Mouse (Mus musculus) stomach, postnatal 0 days (tissue): Measurements from ENCODE around the gene Fut1. TPM values are rescaled to one million over a fixed set of nuclear protein-coding genes. Genes with fewer than 3 reads are reported as not detected.
A peak's percentile ranks its signal among the peaks of the same experiment; 100 is the strongest.

Experiments
- ATAC-seq: fragments of 200-750 bp; cut with Nextera tagmentation; 2 replicates; pipeline ENCODE4 v1.8.0; 2017; ENCODE audit not compliant: low FRiP score, low TSS enrichment
- DNase-seq: peaks from one replicate; pipeline ENCODE4 v3.0.0-alpha.2; 2016; ENCODE audit warnings: low spot score
- H3K27ac ChIP-seq: fragments of 300-500 bp; sonication (generic); replicated peaks from 2 replicates; pipeline ENCODE4 v1.5.1; 2014; ENCODE audit warnings: mild to moderate bottlenecking, control low read depth
- H3K27me3 ChIP-seq: fragments of 300-500 bp; sonication (generic); 2 replicates; pipeline ENCODE4 v1.6.1; 2014; ENCODE audit warnings: low read length; ENCODE audit not compliant: control insufficient read depth, insufficient read depth
- H3K36me3 ChIP-seq: fragments of 300-500 bp; sonication (generic); 2 replicates; pipeline ENCODE4 v1.6.1; 2014; ENCODE audit warnings: low read length, mixed read lengths; ENCODE audit not compliant: control insufficient read depth, insufficient read depth
- H3K4me1 ChIP-seq: fragments of 300-500 bp; sonication (generic); replicated peaks from 2 replicates; pipeline ENCODE4 v1.6.1; 2014; ENCODE audit warnings: antibody characterized with exemption; ENCODE audit not compliant: control insufficient read depth, insufficient read depth
- H3K4me2 ChIP-seq: fragments of 300-500 bp; sonication (generic); replicated peaks from 2 replicates; pipeline ENCODE4 v1.6.1; 2014; ENCODE audit warnings: low read depth, mild to moderate bottlenecking, control low read depth, moderate library complexity
- H3K4me3 ChIP-seq: fragments of 300-500 bp; sonication (generic); 2 replicates; pipeline ENCODE4 v1.5.1; 2014; ENCODE audit warnings: low read depth, low read length, control low read depth
- H3K9ac ChIP-seq: fragments of 300-500 bp; sonication (generic); 2 replicates; pipeline ENCODE4 v1.6.1; 2014; ENCODE audit warnings: mild to moderate bottlenecking, low read length, control low read depth, mixed read lengths
- H3K9me3 ChIP-seq: fragments of 300-500 bp; sonication (generic); 2 replicates; pipeline ENCODE4 v1.6.1; 2016; ENCODE audit warnings: low read length; ENCODE audit not compliant: control insufficient read depth
- CTCF ChIP-seq: IDR thresholded peaks from 2 replicates; pipeline ENCODE4 v1.5.1; 2016; ENCODE audit warnings: antibody characterized with exemption, low read depth, mild to moderate bottlenecking, moderate library complexity
- EP300 ChIP-seq: optimal IDR thresholded peaks from 2 replicates; pipeline ENCODE3; 2016; ENCODE audit warnings: antibody characterized with exemption
- WGBS: fragments of 180-500 bp; shearing (Covaris S2); extraction: QIAGEN DNeasy Blood & Tissue Kit; methylation state at CpG from one replicate; pipeline ENCODE4 v1.1.7; 2014; 5-methylcytosine and 5-hydroxymethylcytosine counted together
- polyA plus RNA-seq: library from polyadenylated mRNA; unstranded; fragments of >200 nt; fragmentation: Nextera tagmentation; extraction: Ambion mirVana; gene quantifications from 2 replicates; pipeline ENCODE4 v1.2.1, GENCODE M21; 2015

Gene Fut1
- polyA plus RNA-seq, 1 experiment from 2014 or later, result 1.8 TPM

- Histone ChIP-seq H3K27ac (no peak overlapping the region), H3K36me3 (no peaks in the 10 kb centered on the region), H3K4me3 (no peak overlapping the region), H3K9me3 (no peaks in the 10 kb centered on the region), H3K4me2 (no peak overlapping the region), H3K27me3 (no peaks in the 10 kb centered on the region), H3K4me1 (peaks cover 2% of the 10 kb centered on the region; the same call in 1 of the 2 replicates), H3K9ac (no peak overlapping the region)
- no peak for TF ChIP-seq EP300
- TF ChIP-seq CTCF, result no peak
- ATAC-seq (no peak), DNase-seq (peak; percentile 53)
- WGBS, result 60% methylated on average over 14 of the region's 14 CpGs
Measured at GRCm38 (mm10) chr7:45667761-45668160, 50.7 kb downstream of the Fut1 start.

GRCm38 (mm10) chr7:45668921-45669320 is 51.8 kb downstream of the Fut1 start:
- Histone ChIP-seq H3K36me3 (no peaks in the 10 kb centered on the region), H3K27me3 (no peaks in the 10 kb centered on the region), H3K4me1 (peaks cover 2% of the 10 kb centered on the region; the same call in 1 of the 2 replicates), H3K27ac (no peak overlapping the region), H3K9me3 (no peaks in the 10 kb centered on the region), H3K4me3 (no peak overlapping the region), H3K4me2 (no peak overlapping the region), H3K9ac (no peak overlapping the region)
- DNase-seq (no peak), ATAC-seq (no peak)
- TF ChIP-seq EP300 (no peak), CTCF (peak; percentile 56)
- 96% methylated on average over 9 of the region's 9 CpGs for WGBS

Other genes with a start within 250 kb of the Fut1 start
- 5.9 and 6.1 TPM in 2 replicates for gene Lin7b, start 246.7 kb upstream of the Fut1 start, polyA plus RNA-seq
- gene Snrnp70, start 221.5 kb upstream of the Fut1 start, polyA plus RNA-seq, result 73.7 and 78.8 TPM in 2 replicates
- 0.15 and 0.17 TPM in 2 replicates for gene Kcna7, start 211.6 kb upstream of the Fut1 start, polyA plus RNA-seq
- 1.5 and 1.8 TPM in 2 replicates for gene Ntf5, start 203.6 kb upstream of the Fut1 start, polyA plus RNA-seq
- not detected in 2 replicates for gene Lhb, start 196.5 kb upstream of the Fut1 start, polyA plus RNA-seq
- 10.1 and 10.6 TPM in 2 replicates for gene Gys1, start 182.4 kb upstream of the Fut1 start, polyA plus RNA-seq
- 46.2 and 46.7 TPM in 2 replicates for gene Ruvbl2, start 179.2 kb upstream of the Fut1 start, polyA plus RNA-seq
- gene Ftl1, start 157.4 kb upstream of the Fut1 start, polyA plus RNA-seq, result 3,647 and 3,760 TPM in 2 replicates
- gene Bax, start 150.4 kb upstream of the Fut1 start, polyA plus RNA-seq, result 119 and 120 TPM in 2 replicates
- gene Tulp2, start 135.4 kb upstream of the Fut1 start, polyA plus RNA-seq, result 0.32 and 0.42 TPM in 2 replicates
- gene Gm45808, start 130.5 kb upstream of the Fut1 start, polyA plus RNA-seq, result not detected in 2 replicates
- gene Dhdh, start 128.5 kb upstream of the Fut1 start, polyA plus RNA-seq, result 1.1 and 1.3 TPM in 2 replicates
- gene Nucb1, start 106.9 kb upstream of the Fut1 start, polyA plus RNA-seq, result 196 and 199 TPM in 2 replicates
- 21.6 and 26.6 TPM in 2 replicates for gene Ppp1r15a, start 91.0 kb upstream of the Fut1 start, polyA plus RNA-seq
- gene Plekha4, start 91.0 kb upstream of the Fut1 start, polyA plus RNA-seq, result 7.9 and 8.0 TPM in 2 replicates
- 16.6 and 16.9 TPM in 2 replicates for gene Hsd17b14, start 62.4 kb upstream of the Fut1 start, polyA plus RNA-seq
- 101 and 108 TPM in 2 replicates for gene Bcat2, start 47.1 kb upstream of the Fut1 start, polyA plus RNA-seq
- gene Fgf21, start 1.8 kb upstream of the Fut1 start, polyA plus RNA-seq, result 0.69 and 0.90 TPM in 2 replicates
- 0.08 TPM in 2 replicates for gene Izumo1, start 4.5 kb downstream of the Fut1 start, polyA plus RNA-seq
- gene Rasip1, start 10.2 kb downstream of the Fut1 start, polyA plus RNA-seq, result 5.4 and 6.3 TPM in 2 replicates
- gene Mamstr, start 22.7 kb downstream of the Fut1 start, polyA plus RNA-seq, result 4.6 and 5.5 TPM in 2 replicates
- 35.1 and 36.1 TPM in 2 replicates for gene Fut2, start 49.1 kb downstream of the Fut1 start, polyA plus RNA-seq
- 0.41 and 0.45 TPM in 2 replicates for gene Ntn5, start 66.7 kb downstream of the Fut1 start, polyA plus RNA-seq
- 0.53 and 0.56 TPM in 2 replicates for gene Sec1, start 77.1 kb downstream of the Fut1 start, polyA plus RNA-seq
- 2.7 and 4.4 TPM in 2 replicates for gene Car11, start 82.6 kb downstream of the Fut1 start, polyA plus RNA-seq
- 8.8 and 12.6 TPM in 2 replicates for gene Dbp, start 87.8 kb downstream of the Fut1 start, polyA plus RNA-seq
- 893 and 919 TPM in 2 replicates for gene Rpl18, start 98.2 kb downstream of the Fut1 start, polyA plus RNA-seq
- gene Sphk2, start 100.7 kb downstream of the Fut1 start, polyA plus RNA-seq, result 23.6 and 24.5 TPM in 2 replicates
- 21.6 and 24.8 TPM in 2 replicates for gene Fam83e, start 103.9 kb downstream of the Fut1 start, polyA plus RNA-seq
- 0.39 and 0.56 TPM in 2 replicates for gene Spaca4, start 108.5 kb downstream of the Fut1 start, polyA plus RNA-seq
- 0.15 and 0.27 TPM in 2 replicates for gene Lmtk3, start 166.4 kb downstream of the Fut1 start, polyA plus RNA-seq
- gene Sult2b1, start 167.4 kb downstream of the Fut1 start, polyA plus RNA-seq, result 83.2 and 87.1 TPM in 2 replicates
- 59.7 and 62.4 TPM in 2 replicates for gene Cyth2, start 197.3 kb downstream of the Fut1 start, polyA plus RNA-seq
- gene Kcnj14, start 207.5 kb downstream of the Fut1 start, polyA plus RNA-seq, result 0.22 TPM in 2 replicates
- 25.6 and 25.7 TPM in 2 replicates for gene Grwd1, start 213.7 kb downstream of the Fut1 start, polyA plus RNA-seq